Mouse (Mus musculus) midbrain, embryonic 10.5 days (tissue): ENCODE measurements around the gene Rsrp1. TPM values are rescaled to one million over a fixed set of nuclear protein-coding genes. Genes with fewer than 3 reads are reported as not detected.

Experiments
- DNase-seq: peaks from one replicate; pipeline ENCODE4 v3.0.0-alpha.2; 2017; ENCODE audit warnings: low spot score
- H3K27ac ChIP-seq: fragments of 300-500 bp; sonication (generic); replicated peaks from 2 replicates; pipeline ENCODE4 v1.5.1; 2016; ENCODE audit warnings: mild to moderate bottlenecking
- H3K27me3 ChIP-seq: fragments of 300-500 bp; sonication (generic); 2 replicates; pipeline ENCODE4 v1.6.1; 2016; ENCODE audit warnings: low read depth, mild to moderate bottlenecking; ENCODE audit not compliant: poor library complexity, severe bottlenecking
- H3K36me3 ChIP-seq: fragments of 300-500 bp; sonication (generic); 2 replicates; pipeline ENCODE4 v1.6.1; 2016; ENCODE audit warnings: mild to moderate bottlenecking, moderate library complexity
- H3K4me1 ChIP-seq: fragments of 300-500 bp; sonication (generic); 2 replicates; pipeline ENCODE4 v1.6.1; 2016
- H3K4me3 ChIP-seq: fragments of 300-500 bp; sonication (generic); 2 replicates; pipeline ENCODE4 v1.5.1; 2016; ENCODE audit warnings: mild to moderate bottlenecking, moderate library complexity
- H3K9me3 ChIP-seq: fragments of 300-500 bp; sonication (generic); replicated peaks from 2 replicates; pipeline ENCODE4 v1.6.1; 2016; ENCODE audit warnings: mild to moderate bottlenecking
- WGBS: fragments of 180-500 bp; shearing (Covaris S2); methylation state at CpG from one replicate; pipeline ENCODE4 v1.1.7; 2016; 5-methylcytosine and 5-hydroxymethylcytosine counted together
- polyA plus RNA-seq: library from polyadenylated mRNA; unstranded; fragments of >200 nt; fragmentation: Nextera tagmentation; extraction: Ambion mirVana; gene quantifications from 2 replicates; pipeline ENCODE4 v1.2.1, GENCODE M21; 2016

The Rsrp1 gene
- polyA plus RNA-seq, 1 experiment from 2014 or later: 320 TPM

DNA sequence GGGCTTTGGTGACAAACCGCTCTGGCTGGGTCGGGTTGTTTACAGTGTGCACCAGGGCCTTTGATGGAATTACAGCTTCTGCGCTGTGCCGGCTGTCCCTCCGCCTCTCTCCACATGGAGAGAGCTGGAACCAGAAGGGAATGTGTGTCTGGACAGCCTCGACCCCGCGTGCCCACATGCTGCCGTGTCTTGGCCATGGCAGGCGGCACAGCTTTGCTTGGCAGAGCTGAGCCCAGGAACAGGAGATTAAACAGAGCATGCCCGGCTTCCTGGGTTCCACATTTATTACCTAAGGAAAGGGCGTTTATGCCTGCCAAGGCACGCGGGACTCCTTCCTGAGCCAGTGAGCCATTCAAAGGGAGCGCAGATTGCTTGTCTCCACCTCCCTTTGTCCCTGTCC is 31.1 kb downstream of the Rsrp1 start:
- Histone ChIP-seq H3K4me1 (peaks cover 21% of the 10 kb centered on the region), H3K27ac (no peak overlapping the region), H3K27me3 (peaks cover 33% of the 10 kb centered on the region), H3K4me3 (no peak overlapping the region), H3K36me3 (no peaks in the 10 kb centered on the region), H3K9me3 (no peaks in the 10 kb centered on the region)
- DNase-seq: no peak
- WGBS: 31% methylated on average over 15 of the region's 15 CpGs

DNA sequence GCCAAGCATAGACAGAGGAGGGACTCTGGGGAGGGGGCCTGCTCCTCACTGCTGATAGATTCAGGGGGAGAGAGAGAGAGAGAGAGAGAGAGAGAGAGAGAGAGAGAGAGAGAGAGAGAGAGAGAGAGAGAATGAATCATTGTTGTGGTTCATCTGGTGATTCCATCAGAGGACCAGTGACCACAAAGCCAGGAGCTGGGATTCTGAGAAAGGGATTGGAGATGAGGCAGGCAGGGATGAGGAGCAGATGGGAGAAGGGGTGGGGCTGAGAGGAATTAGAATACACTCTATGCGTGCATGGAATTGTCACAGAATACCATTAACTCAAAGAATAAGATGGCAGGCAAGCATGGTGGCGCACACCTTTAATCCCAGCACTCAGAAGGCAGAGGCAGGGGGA is 31.8 kb downstream of the Rsrp1 start:
- no peaks in the 10 kb centered on the region for H3K9me3 ChIP-seq
- H3K4me3 ChIP-seq: no peak overlapping the region
- 95% methylated on average over 2 of the region's 2 CpGs for WGBS
- no peaks in the 10 kb centered on the region for H3K36me3 ChIP-seq
- peaks cover 21% of the 10 kb centered on the region for H3K4me1 ChIP-seq
- DNase-seq: no peak
- H3K27me3 ChIP-seq: peaks cover 33% of the 10 kb centered on the region
- H3K27ac ChIP-seq: no peak overlapping the region

DNA sequence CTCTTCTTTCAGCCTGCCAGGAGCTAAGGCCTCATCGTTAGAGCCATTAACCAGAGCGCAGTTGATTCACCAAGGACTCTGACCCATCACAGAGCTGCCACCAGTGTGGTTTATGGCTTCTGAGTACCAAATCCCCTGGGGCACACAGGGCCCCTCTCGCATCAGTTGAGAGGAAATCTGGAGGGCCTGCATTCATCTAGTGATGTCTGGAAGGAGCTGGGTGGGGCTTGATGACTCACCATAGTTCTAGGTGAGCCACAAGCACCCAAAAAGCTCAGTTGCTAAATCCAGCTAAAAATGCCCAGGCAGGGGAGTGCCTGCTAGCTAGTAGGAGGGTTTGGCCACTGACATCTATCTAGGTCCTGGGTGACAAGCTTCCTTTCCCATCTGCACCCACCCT is 32.5 kb downstream of the Rsrp1 start:
- no peak overlapping the region; the same call in 1 of the 2 replicates for H3K27ac ChIP-seq
- no peaks in the 10 kb centered on the region for H3K9me3 ChIP-seq
- peaks cover 36% of the 10 kb centered on the region for H3K27me3 ChIP-seq
- no peak overlapping the region for H3K4me3 ChIP-seq
- WGBS: 90% methylated on average over 3 of the region's 3 CpGs
- H3K36me3 ChIP-seq: no peaks in the 10 kb centered on the region
- peaks cover 15% of the 10 kb centered on the region for H3K4me1 ChIP-seq
- no peak for DNase-seq

DNA sequence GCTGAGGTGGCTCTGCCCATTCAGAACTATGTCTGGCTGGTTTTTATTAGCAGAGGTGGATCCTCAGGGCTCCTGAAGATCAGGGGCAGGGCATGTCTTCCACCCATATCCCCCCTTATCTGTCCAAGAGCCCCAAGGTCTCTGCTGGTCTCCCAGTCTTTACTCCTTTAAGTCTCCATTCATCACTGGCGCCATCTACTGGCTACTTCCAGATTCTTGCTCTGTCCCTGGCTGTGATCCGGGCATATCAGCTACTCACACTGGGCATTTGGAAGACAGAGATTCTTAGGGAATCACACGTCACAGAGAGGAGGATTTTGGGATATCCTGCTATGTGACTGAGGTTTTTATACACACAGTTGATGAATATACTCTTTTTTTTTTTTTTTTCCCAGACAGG is 32.9 kb downstream of the Rsrp1 start:
- 25% methylated on average over 3 of the region's 3 CpGs for WGBS
- no peak overlapping the region for H3K27ac ChIP-seq
- no peaks in the 10 kb centered on the region for H3K36me3 ChIP-seq
- no peaks in the 10 kb centered on the region for H3K9me3 ChIP-seq
- peaks cover 14% of the 10 kb centered on the region for H3K4me1 ChIP-seq
- DNase-seq: peak; percentile 58
- H3K4me3 ChIP-seq: no peak overlapping the region
- peaks cover 40% of the 10 kb centered on the region for H3K27me3 ChIP-seq

DNA sequence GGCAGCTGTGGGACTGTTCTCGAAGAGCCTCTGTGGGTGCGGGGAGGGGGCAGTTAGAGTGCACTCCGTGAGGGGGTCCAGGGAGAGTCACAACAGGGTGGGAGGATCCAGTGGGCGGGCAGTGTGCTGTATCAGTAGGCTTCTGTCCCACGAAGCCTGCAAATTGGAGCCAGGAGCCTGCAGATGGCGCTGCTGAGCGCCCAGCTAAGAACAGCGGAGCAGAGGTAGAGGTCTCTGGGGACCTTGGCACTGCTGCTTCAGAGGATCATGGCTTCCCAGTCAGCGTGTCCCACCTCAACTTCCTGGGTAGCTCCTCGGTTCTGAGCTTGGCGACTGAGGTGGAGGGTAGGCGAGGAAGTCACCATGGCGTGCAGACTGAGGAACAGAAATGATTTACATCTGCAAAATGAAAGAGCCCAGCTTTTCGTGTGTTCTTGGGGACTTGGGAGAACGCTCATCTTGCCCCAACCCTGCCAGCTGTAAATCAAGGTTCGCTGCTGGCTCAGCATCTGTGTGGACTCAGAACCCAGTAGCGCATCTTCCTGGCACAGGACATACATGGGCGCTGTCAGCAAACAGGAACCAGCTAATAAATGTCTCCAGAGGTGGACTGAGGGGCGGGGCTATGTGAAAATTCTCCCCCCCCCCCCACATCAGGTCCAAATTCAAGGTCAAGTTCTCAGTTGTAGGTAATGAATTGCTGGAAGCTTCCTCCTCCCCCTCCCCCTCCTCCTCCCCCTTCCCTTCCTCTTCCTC is 39.8 kb downstream of the Rsrp1 start:
- Histone ChIP-seq H3K36me3 (no peaks in the 10 kb centered on the region), H3K27ac (no peak overlapping the region), H3K27me3 (peaks cover 20% of the 10 kb centered on the region; the same call in 1 of the 2 replicates), H3K4me1 (peaks cover 4% of the 10 kb centered on the region; the same call in 1 of the 2 replicates), H3K9me3 (no peaks in the 10 kb centered on the region), H3K4me3 (0 out of 2 replicates have a peak overlapping the region, but pooled peaks have one; percentile 2)
- WGBS: 30% methylated on average over 19 of the region's 19 CpGs
- DNase-seq: peak; percentile 52

DNA sequence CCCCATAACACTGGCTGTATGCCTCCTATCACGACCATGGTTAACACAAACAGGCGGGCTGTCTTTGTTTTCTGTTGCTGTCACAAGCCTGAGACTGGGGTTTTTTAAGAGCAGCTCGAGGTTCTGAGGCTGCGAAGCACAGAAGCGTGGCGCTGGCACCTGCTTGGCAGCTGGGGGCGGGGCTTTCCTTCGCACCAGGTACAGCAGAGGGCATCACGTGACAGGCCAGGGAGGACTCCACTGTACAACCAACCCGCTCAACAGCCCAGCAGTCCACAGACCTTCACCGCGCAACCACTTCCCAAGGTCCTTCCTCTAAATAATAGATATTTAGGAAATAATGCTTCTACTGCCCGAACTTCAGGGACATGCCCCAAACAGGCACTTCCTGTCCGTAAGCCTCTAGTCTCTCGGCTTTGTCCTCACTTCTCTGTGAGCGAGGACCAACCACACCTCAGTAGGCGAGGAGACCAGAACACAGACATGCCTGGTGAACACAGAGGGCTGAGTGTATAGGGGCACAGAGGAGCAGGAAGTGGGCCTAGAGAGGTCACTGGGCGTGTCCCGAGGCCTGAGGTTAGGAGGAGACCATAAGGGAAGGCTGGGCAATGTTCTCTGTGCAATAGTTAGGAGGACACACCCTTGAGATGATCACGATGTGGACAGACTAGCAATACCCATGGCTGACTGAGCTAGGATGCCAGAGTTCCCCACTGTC is 44.7 kb downstream of the Rsrp1 start:
- no peak for DNase-seq
- H3K4me3 ChIP-seq: no peak overlapping the region
- H3K4me1 ChIP-seq: peaks cover under 1% of the 10 kb centered on the region; the same call in 1 of the 2 replicates
- no peak overlapping the region for H3K27ac ChIP-seq
- H3K27me3 ChIP-seq: no peaks in the 10 kb centered on the region
- no peaks in the 10 kb centered on the region for H3K9me3 ChIP-seq
- 84% methylated on average over 20 of the region's 20 CpGs for WGBS
- no peaks in the 10 kb centered on the region for H3K36me3 ChIP-seq

DNA sequence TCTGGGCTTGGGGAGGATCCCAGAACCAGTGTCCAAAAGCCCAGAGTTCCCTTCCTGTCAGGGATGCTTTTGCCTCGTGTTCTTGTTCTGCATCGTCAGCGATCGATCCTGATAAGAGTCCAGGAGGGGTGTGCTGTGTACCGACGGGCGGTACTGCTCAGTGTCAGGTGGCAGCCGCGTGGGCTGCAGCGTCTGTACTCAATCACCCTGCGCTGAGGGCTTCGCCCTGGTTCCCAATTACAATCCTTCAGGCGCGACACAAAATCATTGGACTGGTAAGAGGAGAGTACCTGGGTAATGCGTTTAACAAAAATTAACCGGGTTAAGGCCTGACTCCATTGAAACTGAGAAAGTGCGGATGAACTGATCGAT is 45.2 kb downstream of the Rsrp1 start:
- Histone ChIP-seq H3K4me1 (no peaks in the 10 kb centered on the region), H3K27me3 (no peaks in the 10 kb centered on the region), H3K36me3 (no peaks in the 10 kb centered on the region), H3K9me3 (no peaks in the 10 kb centered on the region), H3K27ac (no peak overlapping the region), H3K4me3 (no peak overlapping the region)
- DNase-seq: no peak
- WGBS: 89% methylated on average over 18 of the region's 18 CpGs

DNA sequence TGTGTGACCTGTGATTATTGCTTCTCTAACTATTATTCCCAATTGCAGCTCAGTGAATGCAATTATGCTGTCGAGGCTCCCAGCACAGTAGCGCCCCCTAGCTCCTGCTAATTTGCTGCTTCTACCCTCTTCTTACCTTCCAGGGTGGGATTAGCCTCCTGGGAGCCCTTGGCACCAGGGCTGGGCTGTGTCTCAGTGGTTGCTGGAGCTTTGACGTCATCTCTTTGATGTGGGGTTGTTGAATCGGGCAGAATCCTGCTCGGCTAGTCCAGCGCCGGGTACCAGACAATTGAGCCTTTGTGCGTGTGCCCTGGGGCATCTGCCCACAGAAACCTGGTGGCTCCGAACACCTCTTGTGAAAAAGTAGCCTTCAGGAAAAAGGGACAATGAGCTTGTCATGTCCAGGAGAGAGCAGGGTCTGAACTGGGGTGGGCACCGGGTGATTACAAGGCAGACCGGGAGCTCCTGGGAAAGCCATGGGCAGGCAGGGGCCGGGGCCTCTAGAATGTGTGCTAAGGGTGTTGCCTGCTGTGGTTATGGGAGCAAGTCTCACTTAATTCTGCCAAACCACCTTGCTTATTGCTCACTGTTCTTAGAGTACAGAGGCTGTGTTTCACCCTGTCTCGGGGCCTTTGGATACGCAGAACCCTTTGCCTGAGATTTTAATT is 52.0 kb downstream of the Rsrp1 start:
- Histone ChIP-seq H3K36me3 (no peaks in the 10 kb centered on the region), H3K27me3 (no peaks in the 10 kb centered on the region), H3K4me1 (peaks cover 12% of the 10 kb centered on the region), H3K4me3 (no peak overlapping the region; the same call in 1 of the 2 replicates), H3K27ac (peak overlapping the region; percentile 17; the same call in 1 of the 2 replicates), H3K9me3 (no peaks in the 10 kb centered on the region)
- DNase-seq: no peak
- 28% methylated on average over 14 of the region's 14 CpGs for WGBS

DNA sequence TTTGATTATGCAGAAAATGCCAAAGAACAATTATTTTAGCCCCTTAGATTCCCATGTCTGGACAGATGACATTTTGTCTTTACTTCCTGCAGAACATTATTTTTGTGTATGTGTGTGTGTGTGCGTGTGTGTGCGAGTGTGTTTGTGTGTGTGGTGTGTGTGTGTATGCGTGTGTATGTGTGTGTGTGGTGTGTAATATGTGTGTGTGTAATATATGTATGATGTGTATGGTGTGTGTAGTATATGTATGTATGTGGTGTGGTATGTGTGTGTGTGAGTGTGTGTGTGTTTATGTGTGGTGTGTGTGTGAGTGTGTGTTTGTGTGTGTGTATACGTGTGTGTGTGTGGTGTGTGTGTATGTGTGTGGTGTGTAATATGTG is 52.5 kb downstream of the Rsrp1 start:
- Histone ChIP-seq H3K27me3 (no peaks in the 10 kb centered on the region), H3K4me1 (peaks cover 12% of the 10 kb centered on the region), H3K4me3 (no peak overlapping the region), H3K36me3 (no peaks in the 10 kb centered on the region), H3K9me3 (no peaks in the 10 kb centered on the region), H3K27ac (no peak overlapping the region)
- no peak for DNase-seq
- 86% methylated on average over 4 of the region's 4 CpGs for WGBS

Other genes with a start within 250 kb of the Rsrp1 start
- 2.8 and 3.1 TPM in 2 replicates for gene Man1c1, start 219.3 kb upstream of the Rsrp1 start, polyA plus RNA-seq
- gene Ldlrap1, start 155.6 kb upstream of the Rsrp1 start, polyA plus RNA-seq: 8.6 and 9.3 TPM in 2 replicates
- gene Maco1, start 70.2 kb upstream of the Rsrp1 start, polyA plus RNA-seq: 36.8 and 41.3 TPM in 2 replicates
- gene Rhd, start 59.1 kb upstream of the Rsrp1 start, polyA plus RNA-seq: 9.6 and 12.9 TPM in 2 replicates
- gene Tmem50a, start 8.6 kb upstream of the Rsrp1 start, polyA plus RNA-seq: 127 and 135 TPM in 2 replicates
- 70.0 and 71.5 TPM in 2 replicates for gene Syf2, start 7.3 kb downstream of the Rsrp1 start, polyA plus RNA-seq
- 0.04 TPM in 2 replicates for gene Runx3, start 197.1 kb downstream of the Rsrp1 start, polyA plus RNA-seq